In genomic region chr4:148448179-148448852, GRCm38 (mm10) we compare ENCODE assay signal across 8 mouse cellular contexts. TPM values are rescaled to one million over a fixed set of nuclear protein-coding genes. Genes with fewer than 3 reads are reported as not detected.
DNase-seq lines count a peak whose midpoint lies in the region; ATAC-seq lines count a peak whose summit lies in the region.

TSS of gene Mtor (plus strand) at chr4:148448611.

- ATAC-seq in inflammation-experienced regulatory T-cells, adult 6 months = peak; percentile 96
- peak; percentile 92 for ATAC-seq in megakaryocyte-erythroid progenitor cell, adult 5-6 weeks (replicated peaks; ENCODE audit: low FRiP score, low TSS enrichment, poor library complexity, severe bottlenecking)

- DNase-seq in adrenal gland, adult (ENCODE audit: inconsistent age in 2 of 2, low spot score in 1 of 2) = peak; percentile 96 to 98
- peak; percentile 99 for DNase-seq in embryo, embryonic 10.5 days (ENCODE audit: low spot score)
- DNase-seq in gastrocnemius, postnatal 14 days = peak; percentile 93
- peak; percentile 95 to 98 for DNase-seq in left cerebral cortex, postnatal 10 days (ENCODE audit: extremely low spot score in 1 of 2, low spot score in 2 of 2)
- peak; percentile 93 for DNase-seq in right cerebral cortex, postnatal 25 days
- peak; percentile 91 to 92 for DNase-seq in urinary bladder, postnatal 4 days (ENCODE audit: low spot score in 2 of 2)

- intact Hi-C loops in gastrocnemius, postnatal 14 days (cut with DNase I; ENCODE audit: low total_unique reads) = no loop called here
- intact Hi-C loops in left cerebral cortex, postnatal 10 days (cut with DNase I) = no loop called here

RNA-seq across cellular contexts. Expression of gene Mtor, which starts in this region (rescaled TPM):
- 10 to 100 TPM; 27.5 to 31.4 TPM for total RNA-seq in gastrocnemius, postnatal 14 days (2021)
- polyA plus RNA-seq in inflammation-experienced regulatory T-cells, adult 6 months (2017; shearing (Covaris generic)) = 10 to 100 TPM; 10.1 to 13.5 (median 11.7) TPM
- total RNA-seq in left cerebral cortex, postnatal 10 days (2021) = 10 to 100 TPM; 86.6 to 93.8 TPM
- total RNA-seq in megakaryocyte-erythroid progenitor cell, adult 5-6 weeks (2014; fragmentation: Nextera tagmentation) = 26.5 and 27.9 TPM in 2 replicates
- total RNA-seq in megakaryocyte-erythroid progenitor cell, adult 5-6 weeks (2017) = 9.1 and 12.2 TPM in 2 replicates

Comparison
In these comparisons a context has a peak if more than half of its experiments do, and no peak if none do; other contexts are left out.
1. Peak in every context shown above with its lines: DNase-seq and ATAC-seq.